Mouse (Mus musculus) hindbrain, embryonic 14.5 days (tissue): Measurements from ENCODE around the gene Pde4c. TPM values are rescaled to one million over a fixed set of nuclear protein-coding genes. Genes with fewer than 3 reads are reported as not detected.

Experiments
- ATAC-seq: fragments of 200-750 bp; cut with Nextera tagmentation; 2 replicates; pipeline ENCODE4 v1.8.0; 2017; ENCODE audit warnings: moderate number of reproducible peaks, mild to moderate bottlenecking, moderate TSS enrichment, moderate library complexity; ENCODE audit not compliant: low FRiP score
- DNase-seq: peaks from one replicate; pipeline ENCODE4 v3.0.0-alpha.2; 2015; ENCODE audit warnings: low spot score
- H3K27ac ChIP-seq: fragments of 300-500 bp; sonication (generic); 2 replicates; pipeline ENCODE4 v1.5.1; 2014; ENCODE audit warnings: mild to moderate bottlenecking, moderate library complexity
- H3K27me3 ChIP-seq: fragments of 300-500 bp; sonication (generic); 2 replicates; pipeline ENCODE4 v1.6.1; 2014; ENCODE audit warnings: mild to moderate bottlenecking, low read length, mixed read lengths; ENCODE audit not compliant: control insufficient read depth, insufficient read depth
- H3K36me3 ChIP-seq: fragments of 300-500 bp; sonication (generic); replicated peaks from 2 replicates; pipeline ENCODE4 v1.6.1; 2014; ENCODE audit not compliant: control insufficient read depth, insufficient read depth
- H3K4me1 ChIP-seq: fragments of 300-500 bp; sonication (generic); replicated peaks from 2 replicates; pipeline ENCODE4 v1.6.1; 2014; ENCODE audit warnings: antibody characterized with exemption, low read length, mixed read lengths; ENCODE audit not compliant: control insufficient read depth, insufficient read depth
- H3K4me2 ChIP-seq: fragments of 300-500 bp; sonication (generic); replicated peaks from 2 replicates; pipeline ENCODE4 v1.6.1; 2014; ENCODE audit warnings: mild to moderate bottlenecking, moderate library complexity
- H3K4me3 ChIP-seq: fragments of 300-500 bp; sonication (generic); replicated peaks from 2 replicates; pipeline ENCODE4 v1.5.1; 2014; ENCODE audit warnings: mild to moderate bottlenecking, low read length
- H3K9ac ChIP-seq: fragments of 300-500 bp; sonication (generic); 2 replicates; pipeline ENCODE4 v1.6.1; 2014
- H3K9me3 ChIP-seq: fragments of 300-500 bp; sonication (generic); 2 replicates; pipeline ENCODE4 v1.6.1; 2016; ENCODE audit warnings: low read length; ENCODE audit not compliant: control insufficient read depth
- WGBS: fragments of 180-500 bp; shearing (Covaris S2); extraction: QIAGEN DNeasy Blood & Tissue Kit; methylation state at CpG from one replicate; pipeline ENCODE4 v1.1.7; 2014; 5-methylcytosine and 5-hydroxymethylcytosine counted together
- polyA plus RNA-seq: library from polyadenylated mRNA; unstranded; fragments of >200 nt; fragmentation: Nextera tagmentation; extraction: Ambion mirVana; gene quantifications from 2 replicates; pipeline ENCODE4 v1.2.1, GENCODE M21; 2014

The Pde4c gene
- polyA plus RNA-seq, 1 experiment from 2014 or later, result 0.32 TPM

DNA sequence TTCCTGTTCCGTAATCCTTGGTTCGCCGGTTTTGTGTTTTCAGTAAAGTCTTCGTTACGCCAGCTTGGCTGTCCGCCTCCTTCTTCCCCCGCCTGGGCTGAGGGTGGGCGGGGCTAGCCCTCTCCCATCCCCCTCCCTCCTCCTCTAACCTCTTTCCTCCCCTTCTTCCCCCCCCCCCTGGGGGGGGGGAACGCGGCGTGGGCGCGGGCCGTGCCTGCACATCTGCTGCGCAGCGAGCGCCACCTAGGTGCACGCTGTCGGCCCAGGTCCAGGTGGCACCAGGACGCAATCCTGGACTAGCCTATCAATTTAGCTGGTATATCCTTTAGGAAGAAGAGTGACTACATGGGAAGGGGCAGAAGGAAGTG is 23.0 kb upstream of the Pde4c start:
- peak; percentile 31 for ATAC-seq
- WGBS, result 0% methylated on average over 20 of the region's 20 CpGs

DNA sequence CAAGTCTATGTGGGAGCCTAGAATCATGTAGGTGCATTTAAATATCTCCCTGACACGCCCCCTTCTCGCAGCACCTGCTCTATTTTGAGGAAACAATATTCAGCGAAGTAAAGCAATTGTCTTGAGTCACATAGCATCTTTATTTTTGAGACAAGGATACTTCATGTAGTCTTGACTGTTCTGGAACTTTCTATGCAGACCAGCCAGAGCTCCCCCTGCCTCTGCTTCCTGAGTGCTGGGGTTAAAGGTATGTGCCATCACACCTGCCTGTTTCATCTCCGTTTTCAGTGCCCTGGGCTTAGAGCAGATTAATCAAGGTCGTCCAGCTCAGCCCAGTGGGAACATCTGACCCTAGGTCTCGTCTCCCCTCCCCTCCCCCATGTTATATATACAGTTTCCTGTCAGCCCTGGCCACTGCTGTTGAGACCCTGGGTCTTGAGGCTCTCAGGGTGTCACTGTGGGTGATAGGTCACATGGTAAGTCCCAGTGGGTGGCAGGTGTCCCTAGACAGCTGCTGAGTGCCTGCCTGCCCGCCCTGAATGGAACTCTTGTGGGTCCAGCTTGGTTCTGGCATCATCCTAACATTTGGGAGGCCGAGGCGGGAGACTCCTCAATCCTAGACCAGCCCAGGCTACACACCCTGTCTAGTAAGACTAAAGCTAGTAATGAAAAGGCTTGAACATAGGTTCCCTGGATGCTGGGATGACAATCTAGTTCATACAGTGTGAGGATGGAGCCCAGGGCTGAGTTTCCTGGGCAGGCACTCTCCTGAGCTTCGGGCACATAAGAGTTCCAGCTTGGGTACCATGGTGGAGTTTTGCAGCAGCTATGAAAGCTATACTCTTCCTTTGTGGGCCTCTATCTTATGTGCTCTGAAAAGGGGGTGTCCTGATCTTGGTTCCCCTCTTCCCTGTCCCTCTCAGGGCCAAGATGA is 22.2 kb upstream of the Pde4c start:
- Histone ChIP-seq H3K9ac (peak overlapping the region; percentile 99), H3K9me3 (no peaks in the 10 kb centered on the region), H3K4me1 (peaks cover 42% of the 10 kb centered on the region), H3K4me3 (peak overlapping the region; percentile 99), H3K4me2 (peak overlapping the region; percentile 86), H3K27ac (peak overlapping the region; percentile 99), H3K27me3 (no peaks in the 10 kb centered on the region), H3K36me3 (peaks cover 9% of the 10 kb centered on the region)
- DNase-seq (no peak), ATAC-seq (no peak)
- 51% methylated on average over 10 of the region's 10 CpGs for WGBS

More for the DNA sequence above, 23.0 kb upstream of the Pde4c start:
- peak; percentile 94 for DNase-seq
- Histone ChIP-seq H3K4me2 (peak overlapping the region; percentile 86), H3K9me3 (no peaks in the 10 kb centered on the region), H3K27me3 (no peaks in the 10 kb centered on the region), H3K4me1 (peaks cover 50% of the 10 kb centered on the region), H3K27ac (peak overlapping the region; percentile 99), H3K9ac (peak overlapping the region; percentile 99), H3K36me3 (peaks cover 9% of the 10 kb centered on the region), H3K4me3 (peak overlapping the region; percentile 99)

DNA sequence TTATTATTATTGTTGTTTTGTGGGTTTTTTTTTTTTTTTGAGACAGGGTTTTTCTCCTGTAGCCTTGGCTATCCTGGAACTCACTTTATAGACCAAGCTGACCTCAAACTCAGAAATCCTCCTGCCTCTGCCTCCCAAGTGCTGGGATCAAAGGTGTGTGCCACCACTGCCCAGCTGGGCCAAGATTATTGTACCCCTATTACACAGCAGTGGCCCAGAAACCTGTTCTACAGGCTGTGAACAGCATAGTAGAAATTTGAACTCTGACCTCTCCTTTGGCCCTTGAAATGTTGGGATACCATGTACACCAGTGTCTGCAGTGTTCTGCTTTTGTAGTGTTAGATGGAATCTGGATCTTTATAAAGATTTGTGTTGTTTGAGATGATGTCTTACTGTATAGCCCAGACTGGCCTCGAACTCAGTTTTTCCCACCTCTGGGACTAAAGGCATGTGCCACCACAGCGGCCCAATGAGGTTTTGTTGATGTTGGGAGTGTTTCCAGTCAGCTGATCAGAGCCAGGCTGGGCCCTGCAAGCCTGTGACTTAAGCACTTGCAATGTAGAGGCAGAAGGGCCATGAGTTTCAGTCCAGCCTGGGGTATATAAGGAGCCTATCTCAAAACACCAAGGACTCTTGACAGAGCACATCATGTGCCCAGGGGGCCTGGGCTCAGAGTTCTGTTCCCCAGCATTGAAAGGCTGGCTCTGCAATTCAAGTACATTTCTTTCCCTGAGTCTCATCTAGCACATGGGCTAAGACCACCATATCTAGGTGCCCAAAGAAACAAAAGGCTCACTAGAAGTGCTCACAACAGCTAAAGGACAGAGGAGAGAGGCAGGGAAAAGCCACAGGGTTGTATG is 21.3 kb upstream of the Pde4c start:
- Histone ChIP-seq H3K9me3 (no peaks in the 10 kb centered on the region), H3K9ac (no peak overlapping the region; the same call in 1 of the 2 replicates), H3K4me2 (peak overlapping the region; percentile 86), H3K27ac (no peak overlapping the region), H3K36me3 (peaks cover 9% of the 10 kb centered on the region), H3K4me1 (peaks cover 34% of the 10 kb centered on the region), H3K27me3 (no peaks in the 10 kb centered on the region), H3K4me3 (peak overlapping the region; percentile 99; the same call in 1 of the 2 replicates)
- ATAC-seq (no peak), DNase-seq (no peak)
- 77% methylated on average over 2 of the region's 2 CpGs for WGBS

DNA sequence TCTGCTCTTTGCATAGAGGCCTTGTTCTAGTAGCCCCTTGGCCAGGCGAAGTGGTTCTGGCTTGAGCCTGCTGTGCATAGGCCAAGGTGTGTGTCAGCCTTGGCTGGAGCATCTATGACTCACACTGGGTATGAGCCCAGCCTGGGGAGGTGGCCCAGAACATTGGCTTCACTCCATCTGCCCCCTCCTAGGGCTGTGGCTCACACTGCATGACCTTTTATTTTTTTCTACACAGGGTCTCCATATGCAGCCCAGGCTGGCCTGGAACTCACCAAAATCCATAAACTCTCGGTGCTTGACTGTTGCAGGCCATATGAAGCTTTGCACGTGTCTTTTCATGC is 20.7 kb upstream of the Pde4c start:
- Histone ChIP-seq H3K27me3 (no peaks in the 10 kb centered on the region), H3K27ac (no peak overlapping the region), H3K4me3 (no peak overlapping the region), H3K9me3 (no peaks in the 10 kb centered on the region), H3K4me1 (peaks cover 28% of the 10 kb centered on the region), H3K4me2 (peak overlapping the region; percentile 86; the same call in 1 of the 2 replicates), H3K36me3 (peaks cover 9% of the 10 kb centered on the region), H3K9ac (no peak overlapping the region)
- ATAC-seq, result no peak
- 84% methylated on average over 3 of the region's 3 CpGs for WGBS
- DNase-seq, result no peak

DNA sequence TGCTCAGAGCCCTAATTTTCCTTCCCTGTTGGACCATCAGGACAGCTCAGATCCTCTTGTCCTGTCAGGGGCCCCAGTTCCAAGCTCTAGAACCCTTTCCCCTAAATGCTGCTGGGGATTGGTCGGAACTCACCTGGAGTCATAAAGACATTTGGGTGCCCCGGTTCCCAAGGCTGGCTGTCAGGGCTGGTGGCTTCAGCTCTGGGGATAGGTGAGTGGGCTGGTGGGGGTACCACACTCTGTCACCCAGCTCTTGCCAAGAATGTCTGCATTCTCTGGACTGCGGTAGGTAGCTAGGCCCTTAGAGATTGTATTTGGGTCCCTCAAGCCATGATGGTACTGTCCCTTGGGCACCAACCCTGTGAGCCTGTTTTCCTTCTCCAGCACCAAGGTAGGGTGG is 20.2 kb upstream of the Pde4c start, which contains the start of gene Iqcn:
Iqcn (plus strand) TSS at position 171 of the 400 bp plus-strand sequence.
- no peak for ATAC-seq
- Histone ChIP-seq H3K27me3 (no peaks in the 10 kb centered on the region), H3K27ac (no peak within 1 kb of the TSS), H3K4me2 (peak within 1 kb of the TSS; percentile 86), H3K9me3 (no peaks in the 10 kb centered on the region), H3K4me3 (no peak within 1 kb of the TSS), H3K36me3 (peaks cover 9% of the 10 kb centered on the region), H3K9ac (no peak within 1 kb of the TSS), H3K4me1 (peaks cover 23% of the 10 kb centered on the region)
- no peak for DNase-seq
- 90% methylated on average over 3 of the region's 3 CpGs for WGBS

DNA sequence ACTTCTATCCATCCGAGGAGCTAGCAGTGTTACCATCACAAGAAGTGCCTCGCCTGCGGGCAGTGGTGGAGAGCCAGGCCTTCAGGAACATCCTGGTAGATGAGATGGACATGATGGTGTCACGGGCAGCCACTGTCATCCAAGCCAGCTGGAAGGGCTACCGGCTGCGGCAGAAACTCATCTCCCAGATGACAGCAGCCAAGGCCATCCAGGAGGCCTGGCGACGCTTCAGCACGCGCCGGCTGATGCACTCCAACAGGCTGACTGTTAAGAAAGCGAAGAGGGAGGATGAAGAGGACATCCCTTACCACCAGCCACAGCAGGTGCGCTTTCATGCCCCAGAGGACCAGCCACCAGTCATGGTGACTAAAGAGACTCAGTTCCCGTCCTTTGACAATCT is 15.2 kb upstream of the Pde4c start:
- DNase-seq (no peak), ATAC-seq (no peak)
- H3K4me3 ChIP-seq, result no peak overlapping the region
- H3K4me1 ChIP-seq, result no peaks in the 10 kb centered on the region
- no peak overlapping the region for H3K4me2 ChIP-seq
- H3K27ac ChIP-seq, result no peak overlapping the region
- 90% methylated on average over 14 of the region's 14 CpGs for WGBS
- H3K36me3 ChIP-seq, result peaks cover 2% of the 10 kb centered on the region; the same call in 1 of the 2 replicates
- H3K9ac ChIP-seq, result no peak overlapping the region
- no peaks in the 10 kb centered on the region for H3K27me3 ChIP-seq
- no peaks in the 10 kb centered on the region for H3K9me3 ChIP-seq

DNA sequence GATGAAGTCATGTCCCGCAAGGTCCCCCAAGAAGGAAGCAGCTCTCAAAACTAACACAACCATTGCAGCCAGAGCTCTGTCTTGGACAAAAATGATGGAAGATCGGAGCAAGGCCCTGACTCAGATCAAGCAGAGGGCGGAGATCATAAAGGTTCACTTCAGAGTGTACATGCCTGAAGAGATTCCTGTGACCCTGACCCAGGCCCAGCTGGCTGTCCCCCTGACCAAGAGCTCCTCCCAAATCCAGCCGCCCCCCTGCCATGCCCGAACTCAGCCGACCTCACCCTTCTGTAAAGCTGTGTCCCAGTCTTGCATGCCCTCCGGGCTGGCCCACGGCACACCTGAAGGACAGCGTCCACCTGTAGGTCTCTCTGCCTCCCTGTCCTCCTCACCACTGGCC is 13.7 kb upstream of the Pde4c start:
- H3K9me3 ChIP-seq, result no peaks in the 10 kb centered on the region
- no peaks in the 10 kb centered on the region for H3K4me1 ChIP-seq
- H3K27me3 ChIP-seq, result no peaks in the 10 kb centered on the region
- no peak overlapping the region for H3K9ac ChIP-seq
- ATAC-seq (no peak), DNase-seq (no peak)
- H3K4me3 ChIP-seq, result no peak overlapping the region
- H3K27ac ChIP-seq, result no peak overlapping the region
- H3K36me3 ChIP-seq, result no peaks in the 10 kb centered on the region
- WGBS, result 90% methylated on average over 9 of the region's 9 CpGs
- H3K4me2 ChIP-seq, result no peak overlapping the region

DNA sequence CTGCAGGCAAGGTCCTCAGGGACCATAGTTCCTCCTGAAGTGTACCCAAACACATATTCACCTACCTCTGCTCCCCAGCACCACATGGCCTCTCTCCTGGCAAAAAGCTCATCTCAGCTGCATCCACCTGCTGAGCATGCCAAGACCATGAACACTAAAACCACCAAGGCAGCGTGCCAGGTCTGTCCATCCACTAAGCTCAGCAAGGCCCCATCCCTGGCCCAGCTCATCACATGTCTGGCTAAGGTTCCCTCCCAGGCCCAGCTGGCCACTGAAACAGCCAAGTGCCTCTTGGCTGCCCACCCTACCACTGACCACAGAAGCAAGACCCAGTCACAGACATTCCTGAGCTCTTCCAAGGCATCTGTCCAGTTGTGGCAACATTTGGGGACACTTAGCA is 13.2 kb upstream of the Pde4c start:
- H3K4me3 ChIP-seq, result no peak overlapping the region
- WGBS, result 88% methylated on average over 1 of the region's 1 CpGs
- no peak for DNase-seq
- H3K9ac ChIP-seq, result no peak overlapping the region
- no peak overlapping the region for H3K4me2 ChIP-seq
- H3K9me3 ChIP-seq, result no peaks in the 10 kb centered on the region
- no peak for ATAC-seq
- no peaks in the 10 kb centered on the region for H3K27me3 ChIP-seq
- no peaks in the 10 kb centered on the region for H3K36me3 ChIP-seq
- no peak overlapping the region for H3K27ac ChIP-seq
- H3K4me1 ChIP-seq, result no peaks in the 10 kb centered on the region

DNA sequence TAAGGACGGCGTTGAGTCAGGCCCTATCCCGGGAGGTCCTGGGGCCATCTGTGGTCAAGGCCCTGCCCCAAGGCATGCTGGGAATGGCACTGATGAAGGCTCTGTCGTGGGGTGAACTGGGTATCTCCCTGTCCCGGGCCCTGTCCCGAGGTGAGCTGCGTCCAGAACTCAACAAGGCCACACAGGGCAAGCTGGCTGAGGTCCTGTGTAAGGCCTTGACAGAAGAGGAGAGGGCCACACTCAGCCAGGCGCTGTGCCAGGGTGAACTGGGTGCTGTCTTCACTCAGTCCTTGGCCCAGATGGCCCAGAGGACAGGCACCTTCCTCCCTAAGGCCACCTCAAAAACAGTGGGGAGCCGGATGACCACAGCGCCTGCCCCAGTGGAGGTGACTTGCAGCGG is 12.5 kb upstream of the Pde4c start:
- no peak overlapping the region for H3K9ac ChIP-seq
- no peaks in the 10 kb centered on the region for H3K9me3 ChIP-seq
- H3K27me3 ChIP-seq, result no peaks in the 10 kb centered on the region
- DNase-seq (no peak), ATAC-seq (no peak)
- no peak overlapping the region for H3K4me2 ChIP-seq
- WGBS, result 89% methylated on average over 11 of the region's 11 CpGs
- no peaks in the 10 kb centered on the region for H3K4me1 ChIP-seq
- no peaks in the 10 kb centered on the region for H3K36me3 ChIP-seq
- H3K4me3 ChIP-seq, result no peak overlapping the region
- no peak overlapping the region for H3K27ac ChIP-seq
